Mouse (Mus musculus): ENCODE measurements around the gene Hras.

- TF ChIP-seq CTCF (IDR thresholded peaks at IDR 0.05; ENCODE audit: insufficient read depth, low read length) = no peak
- TF ChIP-seq POLR2A (IDR thresholded peaks at IDR 0.05; ENCODE audit: borderline replicate concordance, extremely low read depth, low read depth, low read length) = no peak
Observed at GRCm38 (mm10) chr7:141198121-141198520, 4.3 kb upstream of the Hras start.
